Mouse (Mus musculus): ENCODE data around the gene Drc1.

The Drc1 gene

GRCm38 (mm10) chr5:30287106-30287882, 6.1 kb downstream of the Drc1 start:
- DNase-seq, result no peak

- no peak for DNase-seq
Observed at GRCm38 (mm10) chr5:30340815-30341214, 59.6 kb downstream of the Drc1 start.

- DNase-seq, result no peak
Observed at GRCm38 (mm10) chr5:30341601-30342365, 60.6 kb downstream of the Drc1 start.

- DNase-seq, result no peak
Observed at GRCm38 (mm10) chr5:30342601-30343015, 61.4 kb downstream of the Drc1 start.

GRCm38 (mm10) chr5:30343107-30343506, 61.9 kb downstream of the Drc1 start:
- DNase-seq, result peak; percentile 56

- no peak for DNase-seq
Observed at GRCm38 (mm10) chr5:30343886-30344285, 62.7 kb downstream of the Drc1 start.

GRCm38 (mm10) chr5:30353605-30354004, 72.4 kb downstream of the Drc1 start:
- no peak for DNase-seq

GRCm38 (mm10) chr5:30355114-30355513, 73.9 kb downstream of the Drc1 start:
- no peak for DNase-seq

GRCm38 (mm10) chr5:30355559-30356159, 74.5 kb downstream of the Drc1 start:
- DNase-seq, result no peak

- no peak for DNase-seq
Observed at GRCm38 (mm10) chr5:30356647-30357046, 75.5 kb downstream of the Drc1 start.

GRCm38 (mm10) chr5:30358436-30359099, 77.4 kb downstream of the Drc1 start:
- no peak for DNase-seq

GRCm38 (mm10) chr5:30367405-30367804, 86.2 kb downstream of the Drc1 start:
- DNase-seq, result no peak

GRCm38 (mm10) chr5:30369426-30369825, 88.2 kb downstream of the Drc1 start:
- no peak for DNase-seq

- no peak for DNase-seq
Observed at GRCm38 (mm10) chr5:30382876-30383275, 101.7 kb downstream of the Drc1 start.

GRCm38 (mm10) chr5:30387726-30388125, 106.5 kb downstream of the Drc1 start:
- DNase-seq, result no peak

GRCm38 (mm10) chr5:30389836-30390235, 108.6 kb downstream of the Drc1 start:
- no peak for DNase-seq

- DNase-seq, result peak; percentile 61
Observed at GRCm38 (mm10) chr5:30391473-30391872, 110.3 kb downstream of the Drc1 start.

GRCm38 (mm10) chr5:30400521-30400920, 119.3 kb downstream of the Drc1 start:
- DNase-seq, result no peak

GRCm38 (mm10) chr5:30401165-30401564, 120.0 kb downstream of the Drc1 start:
- no peak for DNase-seq

GRCm38 (mm10) chr5:30406876-30407275, 125.7 kb downstream of the Drc1 start:
- DNase-seq, result no peak

GRCm38 (mm10) chr5:30411524-30411923, 130.3 kb downstream of the Drc1 start:
- DNase-seq, result peak; percentile 33

GRCm38 (mm10) chr5:30415381-30415780, 134.2 kb downstream of the Drc1 start:
- DNase-seq, result no peak

GRCm38 (mm10) chr5:30415876-30416275, 134.7 kb downstream of the Drc1 start:
- DNase-seq, result no peak
